Mouse (Mus musculus) frontal cortex, postnatal 36 days (tissue): ENCODE measurements around the gene AI854703.
"Not testable (repeated sequence)": the region's sequence is repeated elsewhere in the genome, so short reads cannot be mapped to it uniquely, and the experiment has no call there.

ENCODE experiments used
- DNase-seq, 2 experiments: peaks; one replicate each; pipeline ENCODE4 v3.0.0; 2022; ENCODE audit warnings: low spot score in 2 of 2

Gene AI854703

DNA sequence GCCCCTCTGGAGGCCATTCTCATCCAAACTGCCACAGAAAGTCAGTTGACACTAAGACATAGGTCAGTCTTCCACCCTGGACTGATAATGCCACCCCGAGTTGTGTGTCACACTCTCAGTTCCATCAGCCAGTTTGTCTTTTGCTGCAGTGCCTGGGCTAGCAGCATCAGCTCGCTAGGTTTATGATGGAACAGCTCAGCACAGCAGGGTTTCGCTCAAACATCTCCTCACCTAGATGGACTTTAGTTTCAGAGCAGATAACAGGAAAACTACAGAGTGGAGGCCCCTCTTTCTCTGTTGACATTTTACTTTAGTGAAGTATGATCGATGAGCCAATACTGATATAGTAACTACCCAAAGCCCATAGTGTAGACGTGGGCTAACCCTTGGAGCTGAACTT, 11.8 kb upstream of the AI854703 start:
- DNase-seq = no peak

DNA sequence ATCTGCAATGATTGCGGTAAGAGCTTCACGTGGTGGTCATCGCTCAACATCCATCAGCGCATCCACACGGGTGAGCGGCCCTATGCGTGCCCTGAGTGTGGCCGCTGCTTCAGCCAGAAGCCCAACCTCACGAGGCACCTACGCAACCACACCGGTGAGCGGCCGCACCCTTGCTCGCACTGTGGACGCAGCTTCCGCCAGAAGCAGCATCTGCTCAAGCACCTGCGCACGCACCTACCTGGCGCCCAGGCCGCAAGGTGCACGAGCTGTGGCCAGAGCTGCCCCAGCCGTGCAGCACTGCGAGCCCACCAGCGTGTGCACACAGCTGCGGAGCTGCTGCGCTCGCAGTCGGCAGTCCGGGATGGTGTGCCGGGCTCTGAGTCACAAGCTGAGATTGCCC, 6.5 kb upstream of the AI854703 start:
- DNase-seq = no peak

DNA sequence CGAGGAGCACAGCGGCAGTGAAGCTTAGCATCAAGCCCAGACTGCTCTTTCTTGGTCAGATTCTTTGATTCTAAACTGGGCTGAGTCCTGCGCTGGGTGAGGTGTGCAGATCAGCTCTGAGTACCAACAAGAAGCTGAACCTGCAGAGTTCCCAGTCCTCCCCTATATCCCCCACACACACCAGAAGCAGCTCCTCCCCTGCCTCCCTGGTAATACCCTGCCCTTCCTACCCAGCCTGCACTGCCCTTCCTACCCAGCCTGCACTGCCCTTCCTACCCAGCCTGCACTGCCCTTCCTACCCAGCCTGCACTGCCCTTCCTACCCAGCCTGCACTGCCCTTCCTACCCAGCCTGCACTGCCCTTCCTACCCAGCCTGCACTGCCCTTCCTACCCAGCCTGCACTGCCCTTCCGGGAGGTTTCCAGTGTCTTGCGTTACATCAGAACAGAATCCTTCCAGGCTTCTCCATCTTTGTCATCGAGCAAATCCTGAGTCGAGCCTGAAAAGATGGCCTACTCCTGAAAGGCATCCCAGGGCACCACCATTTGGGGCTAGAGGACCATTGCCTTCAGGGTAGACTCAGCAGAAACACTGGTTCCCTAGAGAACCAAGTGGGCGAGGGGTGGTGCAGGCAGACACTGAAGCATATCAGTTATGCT, 4.2 kb upstream of the AI854703 start:
- DNase-seq = not testable (repeated sequence)

DNA sequence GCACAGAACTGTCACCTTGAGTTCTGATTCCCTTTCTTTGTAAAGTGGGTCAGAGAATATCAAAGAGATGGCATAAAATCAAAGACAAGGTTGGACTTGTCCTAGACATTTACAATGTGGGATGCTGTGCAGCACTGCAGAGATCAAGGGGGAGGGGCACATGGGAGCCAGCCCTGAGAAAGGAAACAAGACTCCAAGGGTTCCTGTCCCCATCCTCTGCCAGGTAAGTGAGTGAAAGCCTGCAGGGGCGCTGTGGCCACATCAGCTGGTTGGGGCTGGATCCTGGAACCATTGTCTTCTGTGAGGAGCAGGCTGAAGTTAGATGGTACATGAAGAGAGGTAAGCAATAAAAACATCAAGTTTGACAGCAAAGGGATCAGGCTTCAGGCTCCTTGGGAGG, 3.1 kb upstream of the AI854703 start:
- DNase-seq = no peak

- DNase-seq = peak; percentile 73 to 76
Observed at GRCm38 (mm10) chr6:48626984-48627383, 420 bp downstream of the AI854703 start.

DNA sequence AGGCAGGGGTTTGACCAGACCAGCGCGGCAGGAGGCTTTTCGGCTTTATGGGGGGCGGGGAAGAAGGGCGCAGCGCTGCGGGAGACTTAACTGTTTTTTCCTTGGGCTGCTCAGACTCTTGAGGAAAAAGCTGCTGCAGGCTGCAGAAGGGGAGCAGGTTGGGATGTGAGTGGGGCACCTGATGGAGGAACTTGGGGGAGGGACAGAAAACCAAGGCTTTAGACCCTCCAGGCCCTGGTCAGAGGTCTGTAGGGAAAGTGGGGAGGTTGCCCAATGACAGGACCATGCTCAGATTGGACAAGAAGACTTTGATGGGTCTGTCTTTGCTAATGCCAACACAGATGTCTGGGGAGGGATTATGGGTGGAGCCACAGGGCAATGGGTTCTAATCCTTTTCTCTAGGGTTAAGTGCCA, 954 bp downstream of the AI854703 start:
- peak in 1 of 2 experiments; percentile 31 for DNase-seq

GRCm38 (mm10) chr6:48628377-48628776, 1.8 kb downstream of the AI854703 start:
- no peak for DNase-seq

- peak; percentile 50 to 66 for DNase-seq
Observed at GRCm38 (mm10) chr6:48628808-48629660, 2.5 kb downstream of the AI854703 start.

GRCm38 (mm10) chr6:48629661-48630034, 3.1 kb downstream of the AI854703 start:
- no peak for DNase-seq

DNA sequence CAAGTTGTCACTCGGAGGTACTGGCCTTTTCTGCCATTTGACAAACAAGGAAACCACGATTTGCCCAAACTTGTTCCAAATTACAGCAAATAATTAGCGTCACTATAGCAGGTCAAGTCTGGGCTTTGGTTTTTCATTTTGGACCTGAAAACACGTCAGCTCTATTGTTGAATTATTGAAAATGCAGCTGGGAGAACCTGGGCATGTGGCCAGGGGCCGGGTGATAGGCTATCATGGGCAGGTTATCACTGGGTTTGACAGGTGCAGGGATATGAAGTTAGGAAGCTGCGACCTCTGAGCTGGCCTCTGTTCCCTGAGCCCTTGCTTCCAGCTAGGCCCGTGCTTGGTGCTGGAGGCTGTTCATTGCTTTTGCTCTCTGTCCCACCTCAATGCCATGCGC, 4.3 kb downstream of the AI854703 start:
- no peak for DNase-seq

DNA sequence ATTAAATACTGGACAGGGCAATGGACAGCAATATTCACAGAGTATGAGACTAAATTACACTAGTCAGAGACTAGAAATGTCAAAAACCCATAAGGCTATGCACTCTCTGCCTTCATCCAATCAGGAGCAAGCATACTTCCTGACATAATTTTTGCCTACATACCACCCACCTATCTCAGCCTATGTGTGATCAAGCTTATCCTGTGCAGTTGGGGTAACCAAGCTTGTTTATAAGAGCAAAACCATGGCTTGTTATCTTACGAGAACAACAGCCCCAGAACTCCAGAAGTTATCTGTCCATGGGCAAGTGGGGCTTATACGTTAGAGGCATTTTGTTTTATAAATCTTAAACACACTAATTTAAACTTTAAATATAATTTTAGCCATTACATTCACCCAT, 8.5 kb downstream of the AI854703 start:
- DNase-seq = no peak

DNA sequence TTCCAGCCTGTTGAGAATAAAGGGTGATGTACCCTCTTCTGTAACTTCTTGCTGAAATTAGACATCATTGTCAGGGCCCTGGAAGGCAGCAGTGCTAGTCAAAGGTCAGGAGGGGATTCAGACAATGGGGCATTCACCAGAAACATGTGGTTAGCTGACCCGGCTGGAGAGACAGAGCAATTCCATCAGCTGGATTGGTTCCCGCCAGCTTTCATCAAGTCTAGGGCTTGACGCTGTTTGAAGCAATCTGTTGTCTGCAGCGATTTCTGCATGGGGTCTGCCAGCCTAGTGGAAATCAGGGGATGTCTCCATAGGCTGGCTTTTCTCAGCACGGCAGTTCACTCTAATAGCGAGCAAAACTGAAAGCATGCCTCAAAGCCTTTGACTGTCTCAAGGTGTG, 10.0 kb downstream of the AI854703 start:
- no peak for DNase-seq

- DNase-seq = no peak
Observed at GRCm38 (mm10) chr6:48637811-48638500, 11.4 kb downstream of the AI854703 start.

GRCm38 (mm10) chr6:48638553-48638952, 12.0 kb downstream of the AI854703 start:
- DNase-seq = no peak

GRCm38 (mm10) chr6:48641391-48641790, 14.8 kb downstream of the AI854703 start:
- no peak for DNase-seq

DNA sequence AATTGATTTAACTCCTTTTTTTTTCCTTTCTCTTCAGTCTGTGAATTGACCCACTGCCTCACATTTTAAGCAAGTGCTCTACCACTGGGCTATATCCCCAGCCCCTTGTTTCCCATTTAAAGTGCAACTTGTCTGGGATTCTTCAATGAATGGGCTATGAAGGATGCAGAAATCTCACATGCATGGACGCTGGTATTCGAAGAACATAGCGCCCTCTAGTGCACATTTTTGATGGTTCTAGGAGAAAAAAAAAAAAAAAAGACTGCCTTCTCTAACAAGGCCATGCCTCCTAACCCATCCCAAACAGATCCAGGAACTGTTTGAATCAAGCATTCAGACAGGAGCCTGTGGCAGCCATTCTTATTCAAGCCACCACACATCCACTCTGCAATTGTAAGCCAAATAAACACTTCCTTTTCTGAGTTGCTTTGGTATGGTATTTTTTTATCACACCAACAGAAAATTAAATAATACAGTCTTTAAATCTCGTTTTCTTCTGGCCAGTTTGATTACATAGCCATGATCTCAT, 16.3 kb downstream of the AI854703 start:
- DNase-seq = no peak

GRCm38 (mm10) chr6:48645660-48646308, 19.2 kb downstream of the AI854703 start:
- DNase-seq = peak; percentile 62 to 66

- DNase-seq = no peak
Observed at GRCm38 (mm10) chr6:48646309-48646690, 19.7 kb downstream of the AI854703 start.

- DNase-seq = no peak
Observed at GRCm38 (mm10) chr6:48646995-48647394, 20.4 kb downstream of the AI854703 start, which contains the start of gene Gimap8. Gene Gimap8, plus strand, starts transcription at chr6:48647234.

DNA sequence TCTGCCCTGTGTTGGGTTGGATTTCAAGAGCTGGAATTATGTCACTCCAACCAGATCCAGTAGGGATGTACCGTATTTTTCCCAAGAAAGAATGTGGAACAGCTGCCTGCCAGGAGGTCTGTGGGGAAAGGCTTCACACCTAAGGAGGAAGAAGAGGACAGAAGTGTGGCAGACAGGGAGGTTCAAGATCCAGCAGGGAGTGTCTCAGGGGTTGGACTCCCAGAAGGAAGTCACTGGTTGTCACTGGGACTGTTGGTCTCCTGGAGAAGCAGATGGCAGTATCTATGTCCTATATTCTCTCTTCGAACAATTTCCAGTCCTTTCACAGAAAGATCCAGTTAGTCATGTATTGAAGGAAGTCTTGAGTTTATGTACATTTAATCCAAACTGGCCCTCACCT, 21.0 kb downstream of the AI854703 start:
- no peak for DNase-seq

- DNase-seq = no peak
Observed at GRCm38 (mm10) chr6:48648779-48649178, 22.2 kb downstream of the AI854703 start.

DNA sequence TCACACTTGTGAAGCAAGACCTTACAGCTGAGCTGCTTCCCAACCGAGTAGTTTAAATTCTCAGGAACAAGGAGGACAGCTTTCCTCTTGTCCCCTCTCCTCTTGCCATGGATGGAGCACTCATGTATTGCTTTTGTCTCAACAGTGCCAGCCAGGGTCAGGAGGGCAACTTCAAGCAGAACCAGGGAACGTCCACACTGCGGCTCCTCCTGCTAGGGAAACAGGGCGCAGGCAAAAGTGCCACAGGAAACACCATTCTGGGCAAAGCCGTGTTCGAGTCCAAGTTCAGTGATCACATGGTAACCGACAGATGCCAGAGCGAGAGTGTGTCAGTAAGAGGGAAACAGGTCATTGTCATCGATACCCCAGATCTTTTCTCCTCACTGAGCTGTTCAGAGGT, 23.5 kb downstream of the AI854703 start:
- no peak for DNase-seq
